Mouse (Mus musculus) frontal cortex, postnatal 14 days (tissue): ENCODE measurements around the gene Ptprg.

Source experiments
- DNase-seq, 2 experiments: peaks; one replicate each; pipeline ENCODE4 v3.0.0; 2022; ENCODE audit warnings: low spot score in 2 of 2

Gene Ptprg

GRCm38 (mm10) chr14:11553273-11553665 is at the start of gene Ptprg:
TSS of gene Ptprg (plus strand) at chr14:11553532.
- DNase-seq, result peak; percentile 81 to 83

- DNase-seq, result no peak
Measured at GRCm38 (mm10) chr14:11503803-11504365, 49.4 kb upstream of the Ptprg start.

GRCm38 (mm10) chr14:11510173-11510572 is 43.2 kb upstream of the Ptprg start:
- no peak for DNase-seq

GRCm38 (mm10) chr14:11519171-11519570 is 34.2 kb upstream of the Ptprg start:
- no peak for DNase-seq

- no peak for DNase-seq
Measured at GRCm38 (mm10) chr14:11523052-11523451, 30.3 kb upstream of the Ptprg start.

GRCm38 (mm10) chr14:11529591-11529990 is 23.7 kb upstream of the Ptprg start:
- DNase-seq, result no peak

- no peak for DNase-seq
Measured at GRCm38 (mm10) chr14:11534456-11534855, 18.9 kb upstream of the Ptprg start.

- no peak for DNase-seq
Measured at GRCm38 (mm10) chr14:11536121-11536520, 17.2 kb upstream of the Ptprg start.

- no peak for DNase-seq
Measured at GRCm38 (mm10) chr14:11551892-11552291, 1.4 kb upstream of the Ptprg start.

GRCm38 (mm10) chr14:11552521-11553272 is 635 bp upstream of the Ptprg start:
- peak in 1 of 2 experiments; percentile 21 for DNase-seq

- peak; percentile 20 to 54 for DNase-seq
Measured at GRCm38 (mm10) chr14:11553679-11554305, 460 bp downstream of the Ptprg start.

- DNase-seq, result peak; percentile 24 to 55
Measured at GRCm38 (mm10) chr14:11554306-11555041, 1.1 kb downstream of the Ptprg start.

GRCm38 (mm10) chr14:11555061-11555501 is 1.7 kb downstream of the Ptprg start:
- no peak for DNase-seq

GRCm38 (mm10) chr14:11555521-11556355 is 2.4 kb downstream of the Ptprg start:
- peak in 1 of 2 experiments; percentile 43 for DNase-seq

GRCm38 (mm10) chr14:11556356-11557130 is 3.2 kb downstream of the Ptprg start:
- peak; percentile 66 to 67 for DNase-seq

- DNase-seq, result no peak
Measured at GRCm38 (mm10) chr14:11558496-11558895, 5.2 kb downstream of the Ptprg start.

- DNase-seq, result no peak
Measured at GRCm38 (mm10) chr14:11560641-11561232, 7.4 kb downstream of the Ptprg start.

- DNase-seq, result no peak
Measured at GRCm38 (mm10) chr14:11561397-11561796, 8.1 kb downstream of the Ptprg start.

GRCm38 (mm10) chr14:11562870-11563269 is 9.5 kb downstream of the Ptprg start:
- DNase-seq, result no peak

GRCm38 (mm10) chr14:11563656-11564055 is 10.3 kb downstream of the Ptprg start:
- DNase-seq, result no peak
